ENCODE assay signal across 14 mouse cellular contexts in genomic region chr3:128327677-128328076, GRCm38 (mm10).
"Had no signal": no experiment of that assay in that cellular context is flagged by ENCODE, and none has a peak within 500 bp of the region (broad histone marks: within the 10 kb centered on the region; RNA-seq: fewer than 3 reads in every experiment).

No protein-coding gene starts in this region.

- H3K9ac ChIP-seq: kidney, embryonic 15.5 days; limb, embryonic 12.5 days; liver, embryonic 13.5 days; liver, postnatal 0 days; lung, embryonic 15.5 days; neural tube, embryonic 13.5 days had no signal

- H3K27me3 ChIP-seq: kidney, embryonic 15.5 days; liver, embryonic 13.5 days; lung, embryonic 15.5 days; neural tube, embryonic 13.5 days had no signal

- DNase-seq: kidney, adult 18-20 months; kidney, postnatal 14 days; liver; liver, embryonic 13.5 days; liver, postnatal 0 days; right cerebral cortex, adult 18-20 months; right cerebral cortex, postnatal 25 days; thymus, postnatal 4 days had no signal

- H3K27ac ChIP-seq: kidney, embryonic 15.5 days; left cerebral cortex, adult 2 months; limb, embryonic 12.5 days; liver, embryonic 13.5 days; lung, embryonic 15.5 days; neural tube, embryonic 13.5 days; stomach, postnatal 0 days had no signal

- H3K4me3 ChIP-seq: kidney, embryonic 15.5 days; left cerebral cortex, adult 2 months; limb, embryonic 12.5 days; liver, embryonic 13.5 days; lung, embryonic 15.5 days; neural tube, embryonic 13.5 days had no signal

- H3K36me3 ChIP-seq: kidney, embryonic 15.5 days; limb, embryonic 12.5 days; liver, embryonic 13.5 days; lung, embryonic 15.5 days; neural tube, embryonic 13.5 days had no signal

- H3K9me3 ChIP-seq: kidney, embryonic 15.5 days; limb, embryonic 12.5 days; liver, embryonic 13.5 days; lung, embryonic 15.5 days; neural tube, embryonic 13.5 days had no signal

- ATAC-seq: liver, postnatal 0 days had no signal

- H3K4me1 ChIP-seq: kidney, embryonic 15.5 days; limb, embryonic 12.5 days; liver, embryonic 13.5 days; lung, embryonic 15.5 days; neural tube, embryonic 13.5 days had no signal

- H3K4me2 ChIP-seq: kidney, embryonic 15.5 days; limb, embryonic 12.5 days; liver, embryonic 13.5 days; lung, embryonic 15.5 days; neural tube, embryonic 13.5 days had no signal
